Mouse (Mus musculus) small intestine, adult 2 months (tissue): ENCODE data around the gene Golga2.

Source experiments
- CTCF ChIP-seq: fragments of 200-500 bp; IDR thresholded peaks from 2 replicates; pipeline ENCODE4 v1.5.1; 2012; ENCODE audit warnings: low read depth, mild to moderate bottlenecking, control low read depth, inconsistent platforms, low read length, moderate library complexity, mixed read lengths; ENCODE audit not compliant: insufficient replicate concordance, insufficient read length; ENCODE audit errors: extremely low read depth
- POLR2A ChIP-seq: fragments of 200-500 bp; IDR thresholded peaks from 2 replicates; pipeline ENCODE4 v1.6.1; 2012; ENCODE audit warnings: low read depth, mild to moderate bottlenecking, control low read depth, inconsistent platforms, low read length, moderate library complexity

GRCm38 (mm10) chr2:32350471-32351051 is 63.4 kb downstream of the Golga2 start:
- no peak for TF ChIP-seq POLR2A
- TF ChIP-seq CTCF = no peak
